Mouse (Mus musculus) heart, postnatal 0 days (tissue): ENCODE measurements at regions not wholly inside any gene's neighbourhood (a gene's known extent, or its start where the extent isn't known, plus 50 kb on each side); places are given as distances from the start of the nearest gene placed in this dataset.
A peak's percentile ranks its signal among the peaks of the same experiment; 100 is the strongest.

Source experiments
- ATAC-seq: fragments of 200-750 bp; cut with Nextera tagmentation; 2 replicates; pipeline ENCODE4 v1.8.0; 2017; ENCODE audit warnings: low read depth, moderate number of reproducible peaks, moderate library complexity; ENCODE audit not compliant: insufficient read depth
- DNase-seq: peaks from one replicate; pipeline ENCODE4 v3.0.0-alpha.2; 2016; ENCODE audit warnings: low spot score
- H3K27ac ChIP-seq: fragments of 300-500 bp; sonication (generic); 2 replicates; pipeline ENCODE4 v1.5.1; 2014; ENCODE audit warnings: low read depth, mild to moderate bottlenecking
- H3K27me3 ChIP-seq: fragments of 300-500 bp; sonication (generic); 2 replicates; pipeline ENCODE4 v1.6.1; 2014; ENCODE audit warnings: low read length, mixed read lengths; ENCODE audit not compliant: control insufficient read depth, insufficient read depth
- H3K36me3 ChIP-seq: fragments of 300-500 bp; sonication (generic); replicated peaks from 2 replicates; pipeline ENCODE4 v1.6.1; 2014; ENCODE audit warnings: low read length, mixed read lengths; ENCODE audit not compliant: control insufficient read depth, insufficient read depth
- H3K4me1 ChIP-seq: fragments of 300-500 bp; sonication (generic); 2 replicates; pipeline ENCODE4 v1.6.1; 2014; ENCODE audit warnings: antibody characterized with exemption; ENCODE audit not compliant: control insufficient read depth, insufficient read depth
- H3K4me2 ChIP-seq: fragments of 300-500 bp; sonication (generic); 2 replicates; pipeline ENCODE4 v1.6.1; 2014; ENCODE audit warnings: low read depth, mild to moderate bottlenecking, low read length, moderate library complexity
- H3K4me3 ChIP-seq: fragments of 300-500 bp; sonication (generic); 2 replicates; pipeline ENCODE4 v1.5.1; 2014; ENCODE audit warnings: low read depth, low read length
- H3K9ac ChIP-seq: fragments of 300-500 bp; sonication (generic); replicated peaks from 2 replicates; pipeline ENCODE4 v1.6.1; 2014; ENCODE audit warnings: low read depth, low read length, mixed read lengths
- H3K9me3 ChIP-seq: fragments of 300-500 bp; sonication (generic); replicated peaks from 2 replicates; pipeline ENCODE4 v1.6.1; 2016; ENCODE audit warnings: low read length; ENCODE audit not compliant: control insufficient read depth
- CTCF ChIP-seq: IDR thresholded peaks from 2 replicates; pipeline ENCODE4 v1.5.1; 2016; ENCODE audit warnings: antibody characterized with exemption, control low read depth, low read depth
- EP300 ChIP-seq: IDR thresholded peaks from 2 replicates; pipeline ENCODE4 v1.6.1; 2016; ENCODE audit warnings: antibody characterized with exemption, low read depth
- WGBS: fragments of 180-500 bp; shearing (Covaris S2); extraction: QIAGEN DNeasy Blood & Tissue Kit; methylation state at CpG from one replicate; pipeline ENCODE4 v1.1.7; 2014; 5-methylcytosine and 5-hydroxymethylcytosine counted together

GRCm38 (mm10) chr9:91053065-91053793 is 309.0 kb upstream of the Zic4 start:
- Histone ChIP-seq H3K4me1 (no peaks in the 10 kb centered on the region), H3K27ac (no peak overlapping the region), H3K4me3 (no peak overlapping the region), H3K36me3 (no peaks in the 10 kb centered on the region), H3K4me2 (no peak overlapping the region), H3K9ac (no peak overlapping the region), H3K9me3 (no peaks in the 10 kb centered on the region), H3K27me3 (no peaks in the 10 kb centered on the region)
- no peak for DNase-seq
- ATAC-seq = no peak
- WGBS = 50% methylated on average over 4 of the region's 4 CpGs
- TF ChIP-seq CTCF = no peak
- no peak for TF ChIP-seq EP300

GRCm38 (mm10) chr9:91059460-91059859 is 302.8 kb upstream of the Zic4 start:
- Histone ChIP-seq H3K36me3 (no peaks in the 10 kb centered on the region), H3K4me2 (no peak overlapping the region), H3K4me1 (no peaks in the 10 kb centered on the region), H3K27ac (no peak overlapping the region), H3K27me3 (no peaks in the 10 kb centered on the region), H3K4me3 (no peak overlapping the region), H3K9me3 (no peaks in the 10 kb centered on the region), H3K9ac (no peak overlapping the region)
- DNase-seq = no peak
- WGBS = 57% methylated on average over 4 of the region's 4 CpGs
- ATAC-seq = no peak
- peak; percentile 51 for TF ChIP-seq CTCF
- no peak for TF ChIP-seq EP300

- H3K36me3 ChIP-seq = no peaks in the 10 kb centered on the region
- no peaks in the 10 kb centered on the region for H3K27me3 ChIP-seq
- ATAC-seq (no peak), DNase-seq (no peak)
- no peak overlapping the region for H3K9ac ChIP-seq
- H3K9me3 ChIP-seq = no peaks in the 10 kb centered on the region
- no peak overlapping the region for H3K4me3 ChIP-seq
- H3K4me1 ChIP-seq = no peaks in the 10 kb centered on the region
- H3K27ac ChIP-seq = no peak overlapping the region
- WGBS = 79% methylated on average over 5 of the region's 5 CpGs
- TF ChIP-seq CTCF (no peak), EP300 (no peak)
- H3K4me2 ChIP-seq = no peak overlapping the region
Observed at GRCm38 (mm10) chr9:91069496-91069895, 292.7 kb upstream of the Zic4 start.

- ATAC-seq (no peak), DNase-seq (no peak)
- Histone ChIP-seq H3K4me1 (no peaks in the 10 kb centered on the region), H3K27ac (no peak overlapping the region), H3K27me3 (no peaks in the 10 kb centered on the region), H3K4me2 (no peak overlapping the region), H3K9me3 (no peaks in the 10 kb centered on the region), H3K4me3 (no peak overlapping the region), H3K9ac (no peak overlapping the region), H3K36me3 (no peaks in the 10 kb centered on the region)
- TF ChIP-seq EP300 (no peak), CTCF (no peak)
- WGBS = 44% methylated on average over 4 of the region's 4 CpGs
Observed at GRCm38 (mm10) chr9:91073366-91074174, 288.6 kb upstream of the Zic4 start.

- TF ChIP-seq CTCF (no peak), EP300 (no peak)
- Histone ChIP-seq H3K4me2 (no peak overlapping the region), H3K9me3 (no peaks in the 10 kb centered on the region), H3K9ac (no peak overlapping the region), H3K36me3 (no peaks in the 10 kb centered on the region), H3K27me3 (no peaks in the 10 kb centered on the region), H3K4me3 (no peak overlapping the region), H3K4me1 (no peaks in the 10 kb centered on the region), H3K27ac (no peak overlapping the region)
- WGBS = 56% methylated on average over 5 of the region's 5 CpGs
- DNase-seq (no peak), ATAC-seq (no peak)
Observed at GRCm38 (mm10) chr9:91074175-91074480, 288.1 kb upstream of the Zic4 start.

- H3K9me3 ChIP-seq = no peaks in the 10 kb centered on the region
- no peak for DNase-seq
- no peaks in the 10 kb centered on the region for H3K27me3 ChIP-seq
- no peaks in the 10 kb centered on the region for H3K4me1 ChIP-seq
- ATAC-seq = no peak
- H3K4me3 ChIP-seq = no peak overlapping the region
- H3K36me3 ChIP-seq = no peaks in the 10 kb centered on the region
- TF ChIP-seq CTCF = no peak
- no peak for TF ChIP-seq EP300
- H3K9ac ChIP-seq = no peak overlapping the region
- 44% methylated on average over 1 of the region's 1 CpGs for WGBS
- no peak overlapping the region for H3K27ac ChIP-seq
- H3K4me2 ChIP-seq = no peak overlapping the region
Observed at GRCm38 (mm10) chr9:91077490-91077889, 284.7 kb upstream of the Zic4 start.
